In the genomic region with DNA sequence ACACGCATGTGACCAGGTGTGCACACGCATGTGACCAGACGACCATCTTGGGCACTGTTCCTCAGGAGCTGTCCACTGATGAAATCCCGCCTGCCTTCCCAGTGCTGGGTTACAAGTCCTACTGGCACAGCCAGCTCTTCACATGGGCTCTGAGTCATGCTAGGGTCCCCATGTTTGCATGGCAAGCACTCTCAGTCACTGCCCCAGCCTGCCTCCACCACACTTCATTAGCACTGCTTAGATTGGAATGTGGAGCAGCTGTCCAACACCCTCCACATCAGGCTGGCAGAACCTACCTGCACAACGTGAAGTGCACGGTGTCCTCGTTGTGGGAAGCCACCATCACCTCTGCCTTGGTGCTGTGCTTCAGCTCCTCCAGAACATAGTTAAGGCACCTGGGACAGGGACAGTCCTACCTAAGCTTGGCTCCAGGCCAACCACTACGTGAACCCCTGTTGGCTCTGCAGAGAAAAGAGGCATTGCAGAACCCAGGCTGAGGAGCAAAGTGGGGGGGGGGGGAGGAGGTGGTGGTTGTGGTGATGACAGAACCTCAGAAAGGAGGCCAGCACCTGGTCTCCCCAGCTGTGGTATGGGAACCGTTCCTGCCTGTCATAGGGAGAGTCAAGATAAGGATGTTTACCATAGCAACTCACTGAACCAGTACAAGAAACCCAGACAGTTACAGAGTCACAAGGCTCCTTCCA, we compare ENCODE assay signal across 12 mouse cellular contexts. TPM values are rescaled to one million over a fixed set of nuclear protein-coding genes. Genes with fewer than 3 reads are reported as not detected.
A peak's percentile ranks its signal among the peaks of the same experiment; 100 is the strongest.
DNase-seq lines count a peak whose midpoint lies in the region; ATAC-seq and TF ChIP-seq lines count a peak whose summit lies in the region.
"Had no signal": no experiment of that assay in that cellular context is flagged by ENCODE, and none has a peak within 500 bp of the region (broad histone marks: within the 10 kb centered on the region; RNA-seq: fewer than 3 reads in every experiment).

No protein-coding gene starts in this region.

- no peak for TF ChIP-seq CTCF in heart, postnatal 0 days (IDR thresholded peaks at IDR 0.05; ENCODE audit: low read depth)
- TF ChIP-seq CTCF in bone marrow, adult 2 months (IDR thresholded peaks at IDR 0.05; ENCODE audit: control insufficient read depth, insufficient read depth, low read length): peak; percentile 11; the same call in 1 of the 2 replicates
- no peak for TF ChIP-seq CTCF in small intestine, adult 2 months (IDR thresholded peaks at IDR 0.05; ENCODE audit: extremely low read depth, insufficient read length, insufficient replicate concordance, low read depth, low read length)

- no peak overlapping the region for H3K9ac ChIP-seq in heart, postnatal 0 days (replicated peaks; ENCODE audit: low read depth, low read length)
- H3K9ac ChIP-seq: midbrain, embryonic 15.5 days had no signal

- H3K4me1 ChIP-seq in heart, postnatal 0 days (ENCODE audit: control insufficient read depth, insufficient read depth): no peaks in the 10 kb centered on the region
- H3K4me1 ChIP-seq in bone marrow, adult 2 months (ENCODE audit: control insufficient read depth, insufficient read depth, low read length): peaks cover 6% of the 10 kb centered on the region; the same call in 1 of the 2 replicates
- H3K4me1 ChIP-seq in small intestine, adult 2 months (ENCODE audit: control insufficient read depth, insufficient read depth, insufficient read length, low read length): peaks cover 44% of the 10 kb centered on the region

- no peak overlapping the region for H3K4me2 ChIP-seq in heart, postnatal 0 days (ENCODE audit: low read depth, low read length)
- H3K4me2 ChIP-seq: midbrain, embryonic 15.5 days had no signal

- H3K27ac ChIP-seq in heart, postnatal 0 days (ENCODE audit: low read depth): peak overlapping the region; percentile 4; the same call in 1 of the 2 replicates
- H3K27ac ChIP-seq in bone marrow, adult 2 months (ENCODE audit: control insufficient read depth, insufficient read depth, low read depth, low read length, poor library complexity): peak overlapping the region; percentile 37; the same call in 1 of the 2 replicates
- peak overlapping the region; percentile 96 for H3K27ac ChIP-seq in small intestine, adult 2 months (ENCODE audit: insufficient read depth, low read depth, low read length)
- H3K27ac ChIP-seq: midbrain, embryonic 15.5 days had no signal

- peaks cover 23% of the 10 kb centered on the region for H3K36me3 ChIP-seq in heart, postnatal 0 days (replicated peaks; ENCODE audit: control insufficient read depth, insufficient read depth, low read length)
- H3K36me3 ChIP-seq in small intestine, adult 2 months (ENCODE audit: control insufficient read depth, insufficient read depth, low read length): peaks cover 22% of the 10 kb centered on the region

- no peak for DNase-seq in heart, postnatal 0 days (ENCODE audit: low spot score)
- no peak for DNase-seq in heart, postnatal 36 days
- DNase-seq in A20 (ENCODE audit: low read depth, low spot score): peak; percentile 70
- DNase-seq in urinary bladder, adult 2 months (ENCODE audit: low spot score): no peak
- no peak for DNase-seq in layer of hippocampus, adult 9-11 months
- DNase-seq: adrenal gland, adult 2 months; cerebellum, adult 8-10 months; gastrocnemius, postnatal 25 days had no signal

- H3K9me3 ChIP-seq in heart, postnatal 0 days (replicated peaks; ENCODE audit: control insufficient read depth, low read length): no peaks in the 10 kb centered on the region
- H3K9me3 ChIP-seq: midbrain, embryonic 15.5 days had no signal

- H3K4me3 ChIP-seq in heart, postnatal 0 days (ENCODE audit: low read depth, low read length): no peak overlapping the region
- H3K4me3 ChIP-seq in bone marrow, adult 2 months (replicated peaks; ENCODE audit: control insufficient read depth, low read depth, low read length): no peak overlapping the region
- H3K4me3 ChIP-seq in small intestine, adult 2 months (ENCODE audit: low read depth, low read length): no peak overlapping the region
- H3K4me3 ChIP-seq: midbrain, embryonic 15.5 days had no signal

- no peaks in the 10 kb centered on the region for H3K27me3 ChIP-seq in heart, postnatal 0 days (ENCODE audit: control insufficient read depth, insufficient read depth, low read length)
- no peaks in the 10 kb centered on the region for H3K27me3 ChIP-seq in small intestine, adult 2 months (ENCODE audit: control insufficient read depth, insufficient read depth, low read length)
- H3K27me3 ChIP-seq: midbrain, embryonic 15.5 days had no signal

- intact Hi-C loops in heart, postnatal 36 days (cut with DNase I): no loop called here

- no peak for ATAC-seq in heart, postnatal 0 days (ENCODE audit: insufficient read depth, low read depth)
- no peak for ATAC-seq in erythroid progenitor cell, adult 5-6 weeks (replicated peaks; ENCODE audit: low FRiP score, poor library complexity, severe bottlenecking)
- ATAC-seq: midbrain, embryonic 15.5 days had no signal

- WGBS in heart, postnatal 0 days: 61% methylated on average over 9 of the region's 9 CpGs
- WGBS in bone marrow, adult 2 months: 64% methylated on average over 9 of the region's 9 CpGs
- 43% methylated on average over 9 of the region's 9 CpGs for WGBS in small intestine, adult 2 months

- TF ChIP-seq EP300 in heart, postnatal 0 days (IDR thresholded peaks at IDR 0.05; ENCODE audit: low read depth): no peak

- no peak for TF ChIP-seq POLR2A in bone marrow, adult 2 months (IDR thresholded peaks at IDR 0.05; ENCODE audit: borderline replicate concordance, control insufficient read depth, low read depth, low read length)
- TF ChIP-seq POLR2A in small intestine, adult 2 months (IDR thresholded peaks at IDR 0.05; ENCODE audit: low read depth, low read length): no peak

RNA-seq across cellular contexts. Expression of a gene that starts 16.6 kb away (rescaled TPM):
- 9.5 and 24.4 TPM in 2 replicates for total RNA-seq in heart, postnatal 0 days (2014; rRNA removed; ENCODE audit: low replicate concordance)
- polyA plus RNA-seq in heart, postnatal 0 days (2015; fragmentation: Nextera tagmentation; extraction: Ambion mirVana): 4.2 and 5.5 TPM in 2 replicates
- 10 to 100 TPM; 23.6 to 28.4 TPM for total RNA-seq in heart, postnatal 36 days (2021)
- polyA plus RNA-seq in bone marrow, adult 2 months (2011; ENCODE audit: insufficient read depth, insufficient read length, low replicate concordance, missing spikeins): 7.8 and 20.6 TPM in 2 replicates
- 26.1 and 89.7 TPM in 2 replicates for polyA plus RNA-seq in small intestine, adult 2 months (2012; rRNA removed)
- not detected in 2 replicates for total RNA-seq in erythroid progenitor cell, adult 5-6 weeks (2015; ENCODE audit: low replicate concordance)
- total RNA-seq in erythroid progenitor cell, adult 5-6 weeks (2017; ENCODE audit: low replicate concordance): 3.4 and 5.0 TPM in 2 replicates
- 35.2 and 40.6 TPM in 2 replicates for polyA plus RNA-seq in urinary bladder, adult 2 months (2012; rRNA removed)

RNA-seq across cellular contexts. Expression of a gene that starts 20.8 kb away (rescaled TPM):
- 23.0 and 36.6 TPM in 2 replicates for total RNA-seq in heart, postnatal 0 days (2014; rRNA removed; ENCODE audit: low replicate concordance)
- polyA plus RNA-seq in heart, postnatal 0 days (2015; fragmentation: Nextera tagmentation; extraction: Ambion mirVana): 83.5 and 94.3 TPM in 2 replicates
- 10 to 100 TPM; 43.2 to 44.0 TPM for total RNA-seq in heart, postnatal 36 days (2021)
- 39.7 and 71.5 TPM in 2 replicates for polyA plus RNA-seq in bone marrow, adult 2 months (2011; ENCODE audit: insufficient read depth, insufficient read length, low replicate concordance, missing spikeins)
- 50.0 and 147 TPM in 2 replicates for polyA plus RNA-seq in small intestine, adult 2 months (2012; rRNA removed)
- total RNA-seq in erythroid progenitor cell, adult 5-6 weeks (2015; ENCODE audit: low replicate concordance): 8.4 TPM in 1 of 2 replicates, not detected in the other
- 2.1 TPM in 1 of 2 replicates, not detected in the other for total RNA-seq in erythroid progenitor cell, adult 5-6 weeks (2017; ENCODE audit: low replicate concordance)
- polyA plus RNA-seq in urinary bladder, adult 2 months (2012; rRNA removed): 105 and 136 TPM in 2 replicates

RNA-seq across cellular contexts. Expression of a gene that starts 54.0 kb away (rescaled TPM):
- total RNA-seq in heart, postnatal 0 days (2014; rRNA removed; ENCODE audit: low replicate concordance): 1.9 and 6.3 TPM in 2 replicates
- polyA plus RNA-seq in heart, postnatal 0 days (2015; fragmentation: Nextera tagmentation; extraction: Ambion mirVana): 0.34 and 1.5 TPM in 2 replicates
- 1 to 10 TPM; 2.1 to 6.0 TPM for total RNA-seq in heart, postnatal 36 days (2021)
- polyA plus RNA-seq in bone marrow, adult 2 months (2011; ENCODE audit: insufficient read depth, insufficient read length, low replicate concordance, missing spikeins): 0.77 and 1.2 TPM in 2 replicates
- 8.4 and 21.9 TPM in 2 replicates for polyA plus RNA-seq in small intestine, adult 2 months (2012; rRNA removed)
- total RNA-seq in erythroid progenitor cell, adult 5-6 weeks (2015; ENCODE audit: low replicate concordance): 1.4 TPM in 1 of 2 replicates, not detected in the other
- total RNA-seq in erythroid progenitor cell, adult 5-6 weeks (2017; ENCODE audit: low replicate concordance): 1.6 TPM in 1 of 2 replicates, not detected in the other
- polyA plus RNA-seq in urinary bladder, adult 2 months (2012; rRNA removed): 4.3 and 4.9 TPM in 2 replicates

Comparison
In these comparisons a context has a peak if more than half of its experiments do, and no peak if none do; other contexts are left out.
1. H3K27ac ChIP-seq: peak in every context shown above with its lines; median percentile 96 in small intestine, adult 2 months; 37 in bone marrow, adult 2 months; 4 in heart, postnatal 0 days.